Mouse (Mus musculus) spleen, postnatal 10 days (tissue): ENCODE measurements at regions not wholly inside any gene's neighbourhood (a gene's known extent, or its start where the extent isn't known, plus 50 kb on each side); places are given as distances from the start of the nearest gene placed in this dataset.

Experiments
- DNase-seq, 2 experiments: peaks; one replicate each; pipeline ENCODE4 v3.0.0; 2021 to 2022; ENCODE audit warnings: low spot score in 2 of 2

- DNase-seq = no peak
These were observed 115.2 kb upstream of the Pik3r1 start for GRCm38 (mm10) chr13:101883177-101883576.

DNA sequence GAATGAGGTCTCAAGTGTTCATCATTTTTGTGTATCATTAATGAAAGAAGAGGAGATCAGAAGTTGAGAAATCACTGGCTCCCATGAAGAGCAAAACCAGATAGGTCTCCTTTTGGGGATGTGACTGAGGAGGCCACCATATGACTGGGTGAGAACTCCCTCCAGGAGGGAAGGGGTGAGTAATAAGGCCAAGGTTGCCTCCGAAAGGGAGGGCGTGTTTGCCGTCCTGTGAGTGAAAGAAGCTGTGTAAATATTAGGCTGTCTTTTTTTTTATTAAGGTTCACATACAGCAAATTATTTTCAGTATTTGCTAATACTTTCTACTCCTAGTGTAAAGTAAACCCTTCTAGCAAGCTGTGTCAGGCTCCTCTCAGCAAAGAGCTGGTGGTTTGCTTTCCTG, 116.7 kb upstream of the Pik3r1 start:
- no peak for DNase-seq

- no peak for DNase-seq
These were observed 123.5 kb upstream of the Pik3r1 start for GRCm38 (mm10) chr13:101891473-101891872.

DNA sequence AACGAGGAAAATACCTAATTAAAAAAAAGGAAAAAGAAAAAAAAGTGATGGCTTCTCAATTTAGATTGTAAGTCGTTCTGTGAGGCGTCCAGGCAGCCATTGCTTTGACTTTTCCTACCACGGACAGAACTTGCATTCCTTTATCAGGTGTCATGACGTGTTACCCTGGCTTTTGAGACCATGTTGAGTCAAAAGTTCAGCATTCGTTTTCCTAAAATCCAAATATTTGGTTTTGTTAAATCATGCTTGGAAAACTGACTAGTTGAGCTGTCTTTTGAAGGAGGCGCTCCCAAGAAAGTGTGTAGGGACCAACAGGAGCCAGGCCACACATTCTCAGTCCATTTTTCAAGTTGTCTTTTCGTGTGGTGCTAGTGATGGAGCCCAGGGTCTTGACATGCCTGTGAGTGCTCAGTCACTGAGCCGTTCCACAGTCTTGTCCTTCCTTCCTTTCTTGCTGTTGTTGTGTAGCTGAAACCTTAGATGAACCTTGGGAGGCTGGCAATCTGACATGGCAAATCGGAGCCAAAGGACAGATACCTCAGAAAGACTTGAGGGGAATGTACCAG, 125.1 kb upstream of the Pik3r1 start:
- DNase-seq = no peak

DNA sequence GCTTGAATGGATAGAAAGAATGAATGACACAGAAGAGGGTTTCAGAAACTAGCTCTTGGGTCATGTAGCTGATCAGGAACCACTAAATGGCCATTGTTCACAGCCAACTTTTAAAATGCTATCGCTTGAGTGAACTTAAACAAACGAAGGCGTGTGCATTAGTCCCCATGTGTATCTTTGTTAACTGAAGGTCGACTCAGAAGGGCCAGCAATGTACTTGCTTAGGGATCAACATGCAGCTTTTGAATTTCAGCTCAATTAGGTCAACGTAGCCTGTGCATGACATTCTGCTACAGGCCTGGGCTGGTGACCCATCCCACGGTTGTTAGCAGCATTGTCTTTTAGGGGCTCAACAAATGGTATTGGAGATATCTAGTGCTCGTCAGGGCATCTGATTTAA, 127.1 kb upstream of the Pik3r1 start:
- no peak for DNase-seq

GRCm38 (mm10) chr13:101895686-101896085, 127.7 kb upstream of the Pik3r1 start:
- no peak for DNase-seq

- no peak for DNase-seq
These were observed 128.9 kb upstream of the Pik3r1 start for GRCm38 (mm10) chr13:101896946-101897345.

DNA sequence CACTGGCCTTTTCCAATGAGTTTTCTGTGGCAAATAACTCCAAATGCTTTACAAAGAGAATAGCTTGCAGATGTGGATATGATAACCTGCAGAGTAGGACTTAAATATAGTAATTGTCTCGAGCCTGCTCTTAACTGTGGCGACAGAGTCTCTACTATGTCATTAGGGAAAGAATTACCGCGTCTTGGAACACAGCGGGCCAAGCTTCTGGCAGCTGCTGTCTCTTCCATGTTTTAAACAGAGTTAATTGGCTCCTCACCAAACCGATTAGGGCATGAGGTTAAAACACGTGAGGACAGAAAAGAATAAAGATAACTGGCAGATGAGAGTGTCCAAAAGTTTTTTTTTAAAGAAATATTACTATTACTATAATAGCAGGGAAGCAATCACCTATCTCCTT, 134.2 kb upstream of the Pik3r1 start:
- no peak for DNase-seq

DNA sequence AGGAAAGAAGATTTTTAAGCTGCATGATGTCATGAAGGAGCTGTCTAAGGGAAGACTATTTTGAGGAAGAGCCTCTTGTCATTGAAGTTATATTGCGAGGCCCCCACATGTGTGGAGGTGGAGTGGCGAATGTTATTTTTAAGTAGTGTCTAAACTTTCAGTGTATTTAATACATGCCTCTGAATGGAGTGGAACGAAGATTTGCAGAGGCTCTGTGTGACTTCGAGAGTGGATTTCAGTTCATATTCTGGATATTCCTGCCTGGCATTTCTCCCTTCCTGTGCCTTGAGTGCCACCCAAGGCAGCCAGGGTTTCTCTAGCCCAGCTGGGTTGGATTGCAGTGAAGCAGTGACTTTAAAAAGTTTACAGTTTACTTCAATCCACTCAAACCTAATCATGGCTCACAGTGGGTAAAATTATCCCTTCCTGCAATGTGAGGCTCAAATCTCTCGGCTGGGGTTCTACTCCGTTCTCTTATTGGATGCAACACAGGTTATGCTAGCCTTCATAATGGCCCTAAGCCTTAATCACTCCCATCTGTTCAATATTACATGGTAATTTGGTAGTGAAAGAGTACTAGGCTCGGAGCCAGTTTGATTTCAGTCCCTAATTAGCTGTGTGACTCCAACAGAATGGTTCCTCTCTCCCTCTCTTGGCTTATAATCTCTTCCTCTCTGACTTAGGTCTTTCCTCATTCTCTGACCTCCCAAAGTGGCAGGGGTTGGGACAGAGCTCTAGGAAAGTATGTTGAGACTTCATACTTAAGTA, 138.1 kb upstream of the Pik3r1 start:
- no peak for DNase-seq

- DNase-seq = no peak
These were observed 141.0 kb upstream of the Pik3r1 start for GRCm38 (mm10) chr13:101909026-101909425.

DNA sequence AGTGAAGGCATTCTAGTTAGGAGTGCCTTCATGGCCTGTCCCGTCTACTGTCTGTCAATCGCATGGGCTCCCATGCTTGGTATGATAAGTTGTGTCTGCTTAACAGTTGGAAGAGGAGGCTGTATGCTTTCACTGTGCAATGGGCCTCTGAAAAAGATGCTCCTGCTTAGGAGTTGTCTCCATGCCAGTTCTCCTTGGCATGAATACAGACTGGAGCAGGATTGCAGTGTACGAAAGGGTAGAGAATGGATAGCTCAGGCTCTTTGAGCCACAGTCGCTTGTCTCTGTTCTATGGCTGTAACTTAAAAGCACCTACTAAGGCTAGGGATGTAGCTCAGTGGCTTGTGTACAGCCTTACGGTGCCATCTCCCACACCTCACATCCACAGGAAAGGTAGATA, 142.7 kb upstream of the Pik3r1 start:
- no peak for DNase-seq

GRCm38 (mm10) chr13:101914132-101914531, 146.1 kb upstream of the Pik3r1 start:
- DNase-seq = no peak

- DNase-seq = no peak
These were observed 146.9 kb upstream of the Pik3r1 start for GRCm38 (mm10) chr13:101914691-101915541.

- no peak for DNase-seq
These were observed 147.5 kb upstream of the Pik3r1 start for GRCm38 (mm10) chr13:101915542-101915941.

DNA sequence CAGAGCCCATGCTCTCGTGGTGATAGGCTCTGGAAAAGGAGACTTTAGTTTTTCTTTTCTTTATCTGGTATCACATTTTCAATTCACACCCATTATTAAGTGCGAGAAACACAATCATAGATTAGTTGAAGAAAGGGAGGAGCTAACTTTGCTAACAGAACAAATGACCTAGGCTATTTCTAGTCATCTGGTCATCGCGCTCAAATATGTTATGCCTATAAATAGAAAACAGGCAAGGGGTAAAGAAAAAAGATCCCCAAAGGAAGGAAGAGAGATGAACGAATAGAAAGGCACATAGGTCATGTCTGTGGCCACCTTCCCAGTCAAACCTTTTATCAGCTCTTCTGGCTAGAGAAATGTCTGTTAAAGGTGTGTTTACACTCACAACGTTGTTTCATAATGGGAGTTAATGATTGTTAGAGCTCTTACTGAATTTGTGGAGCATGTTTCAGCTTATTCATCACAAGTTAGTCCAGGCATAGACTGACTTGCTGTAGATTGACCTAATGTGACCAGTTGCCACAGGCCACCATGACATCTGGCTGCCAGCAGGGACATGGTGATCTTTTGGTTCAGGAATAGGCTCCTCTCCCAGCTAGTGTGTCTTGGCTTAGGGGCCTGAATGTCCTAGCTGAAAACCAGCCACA, 148.1 kb upstream of the Pik3r1 start:
- no peak for DNase-seq

DNA sequence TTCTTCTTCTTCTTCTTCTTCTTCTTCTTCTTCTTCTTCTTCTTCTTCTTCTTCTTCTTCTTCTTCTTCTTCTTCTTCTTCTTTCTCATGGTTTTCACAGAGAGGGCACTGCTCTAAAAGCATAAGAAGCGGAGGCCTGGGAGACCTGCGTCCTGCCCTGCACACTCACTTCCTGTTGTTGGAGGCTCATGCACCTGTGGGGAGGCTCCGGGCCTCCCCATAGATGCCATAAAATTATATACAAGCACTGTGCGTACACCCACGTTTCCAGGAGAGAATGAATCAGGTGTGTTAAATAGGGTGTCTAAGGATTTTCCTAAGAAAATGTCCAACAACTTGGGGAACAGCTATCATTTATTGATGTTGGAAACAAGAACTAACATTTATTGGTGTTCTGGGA, 148.9 kb upstream of the Pik3r1 start:
- no peak for DNase-seq

DNA sequence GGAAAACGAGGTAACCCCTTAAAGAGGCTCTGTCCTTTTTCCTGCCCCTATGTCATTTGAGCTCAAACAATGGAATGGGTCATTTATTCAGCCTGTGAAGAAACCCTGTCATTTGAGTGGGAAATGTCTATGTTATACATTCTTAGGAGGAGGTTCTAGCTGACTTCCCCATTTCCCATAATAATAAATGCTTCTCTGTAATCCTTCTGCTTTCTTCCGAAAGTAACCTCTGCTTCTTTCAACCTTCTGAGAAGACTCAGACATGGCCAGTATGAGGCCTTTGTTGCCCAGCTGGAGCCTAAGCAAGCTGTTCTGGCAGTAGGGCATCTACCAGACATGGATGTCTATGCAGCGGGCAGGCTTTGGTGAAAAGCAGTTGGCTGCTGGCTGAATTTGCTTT, 150.2 kb upstream of the Pik3r1 start:
- no peak for DNase-seq

DNA sequence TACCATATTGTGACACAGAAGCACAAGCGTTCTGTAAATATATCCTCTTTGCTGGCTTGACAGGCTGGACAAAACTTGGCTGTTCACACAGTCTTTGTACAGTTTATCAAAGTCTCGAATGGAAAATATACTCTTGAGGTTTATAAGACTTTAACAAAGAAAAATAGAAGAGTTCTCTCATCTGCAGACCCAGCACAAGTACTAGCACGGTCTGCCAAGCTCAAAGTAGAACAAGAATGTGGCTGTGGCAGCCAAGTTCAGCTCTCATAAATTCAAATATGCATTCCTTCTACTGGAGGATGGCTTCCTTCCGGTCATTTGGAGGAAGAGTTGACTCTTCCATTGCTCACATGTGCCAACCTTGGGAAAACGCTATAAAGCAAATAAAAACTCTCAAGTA, 151.2 kb upstream of the Pik3r1 start:
- DNase-seq = no peak

- DNase-seq = no peak
These were observed 152.4 kb upstream of the Pik3r1 start for GRCm38 (mm10) chr13:101920384-101920783.

GRCm38 (mm10) chr13:101924637-101925036, 156.6 kb upstream of the Pik3r1 start:
- DNase-seq = no peak

GRCm38 (mm10) chr13:101931264-101931663, 163.2 kb upstream of the Pik3r1 start:
- DNase-seq = no peak

- DNase-seq = no peak
These were observed 163.9 kb upstream of the Pik3r1 start for GRCm38 (mm10) chr13:101931882-101932281.
